Mouse (Mus musculus) frontal cortex, adult (tissue): ENCODE results near the gene Fam131a.

ENCODE experiments used
- ATAC-seq: cut with Nextera tagmentation; 2 replicates; pipeline ENCODE4 v1.9.2; 2017; ENCODE audit warnings: mild to moderate bottlenecking, moderate library complexity, mixed read lengths; ENCODE audit not compliant: low TSS enrichment

Gene Fam131a

GRCm38 (mm10) chr16:20739845-20740244 is 46.8 kb downstream of the Fam131a start:
- ATAC-seq, result no peak

GRCm38 (mm10) chr16:20746641-20747040 is 53.6 kb downstream of the Fam131a start:
- ATAC-seq, result peak; percentile 92

- ATAC-seq, result no peak
Measured at GRCm38 (mm10) chr16:20750518-20750917, 57.5 kb downstream of the Fam131a start.
